Mouse (Mus musculus) thymus, postnatal 0 days (tissue): ENCODE data around the gene Ndufb5. TPM values are rescaled to one million over a fixed set of nuclear protein-coding genes. Genes with fewer than 3 reads are reported as not detected.
"Not testable (repeated sequence)": the region's sequence is repeated elsewhere in the genome, so short reads cannot be mapped to it uniquely, and the experiment has no call there.

Experiments used
- DNase-seq: peaks from one replicate; pipeline ENCODE4 v3.0.0-alpha.2; 2015; ENCODE audit warnings: low spot score
- polyA plus RNA-seq: library from polyadenylated mRNA; unstranded; fragments of >200 nt; fragmentation: Nextera tagmentation; extraction: Ambion mirVana; gene quantifications from 2 replicates; pipeline ENCODE4 v1.2.1, GENCODE M21; 2015

Gene Ndufb5
- polyA plus RNA-seq, 1 experiment from 2014 or later: 360 TPM

GRCm38 (mm10) chr3:32725951-32726350 is 10.8 kb upstream of the Ndufb5 start:
- DNase-seq: no peak

- DNase-seq: no peak
Measured at GRCm38 (mm10) chr3:32727861-32728260, 8.9 kb upstream of the Ndufb5 start.

GRCm38 (mm10) chr3:32737172-32737655 is 424 bp downstream of the Ndufb5 start, which contains the start of gene Mrpl47:
TSS of gene Mrpl47 (minus strand) at chr3:32737605.
- DNase-seq: peak; percentile 26

GRCm38 (mm10) chr3:32738549-32738948 is 1.8 kb downstream of the Ndufb5 start:
- no peak for DNase-seq

- no peak for DNase-seq
Measured at GRCm38 (mm10) chr3:32742276-32742780, 5.5 kb downstream of the Ndufb5 start.

GRCm38 (mm10) chr3:32745001-32745400 is 8.2 kb downstream of the Ndufb5 start:
- no peak for DNase-seq

- not testable (repeated sequence) for DNase-seq
Measured at GRCm38 (mm10) chr3:32745426-32745825, 8.6 kb downstream of the Ndufb5 start.

GRCm38 (mm10) chr3:32748384-32748783 is 11.6 kb downstream of the Ndufb5 start:
- no peak for DNase-seq

- no peak for DNase-seq
Measured at GRCm38 (mm10) chr3:32749820-32750579, 13.2 kb downstream of the Ndufb5 start.

GRCm38 (mm10) chr3:32754384-32754915 is 17.7 kb downstream of the Ndufb5 start:
- DNase-seq: no peak

- no peak for DNase-seq
Measured at GRCm38 (mm10) chr3:32759212-32759611, 22.4 kb downstream of the Ndufb5 start.

GRCm38 (mm10) chr3:32762962-32763361 is 26.2 kb downstream of the Ndufb5 start:
- DNase-seq: no peak

- no peak for DNase-seq
Measured at GRCm38 (mm10) chr3:32763902-32764301, 27.1 kb downstream of the Ndufb5 start.

- no peak for DNase-seq
Measured at GRCm38 (mm10) chr3:32770781-32771180, 34.0 kb downstream of the Ndufb5 start.

Other genes with a start within 250 kb of the Ndufb5 start
- 0.09 and 0.21 TPM in 2 replicates for gene Kcnmb3, start 244.8 kb upstream of the Ndufb5 start, polyA plus RNA-seq
- gene Zfp639, start 226.7 kb upstream of the Ndufb5 start, polyA plus RNA-seq: 31.8 and 33.0 TPM in 2 replicates
- gene Mfn1, start 207.5 kb upstream of the Ndufb5 start, polyA plus RNA-seq: 11.6 and 16.8 TPM in 2 replicates
- 43.3 and 45.5 TPM in 2 replicates for gene Gnb4, start 120.4 kb upstream of the Ndufb5 start, polyA plus RNA-seq
- gene Actl6a, start 30.7 kb upstream of the Ndufb5 start, polyA plus RNA-seq: 164 and 171 TPM in 2 replicates
- 39.3 and 42.6 TPM in 2 replicates for gene Mrpl47, start 615 bp downstream of the Ndufb5 start, polyA plus RNA-seq
- gene Usp13, start 80.6 kb downstream of the Ndufb5 start, polyA plus RNA-seq: 0.22 and 0.38 TPM in 2 replicates